Mouse (Mus musculus): Measurements from ENCODE around the gene Def6.
A peak's percentile ranks its signal among the peaks of the same experiment; 100 is the strongest.

GRCm38 (mm10) chr17:28213236-28213635 lies 5.7 kb downstream of the Def6 start:
- TF ChIP-seq CTCF (IDR thresholded peaks at IDR 0.05; ENCODE audit: control insufficient read depth, insufficient read depth, insufficient replicate concordance, low read depth, low read length) (peak; percentile 88; the same call in 1 of the 2 replicates), POLR2A (IDR thresholded peaks at IDR 0.05; ENCODE audit: control insufficient read depth, low read depth, low read length) (no peak)

Data from testis, adult 2 months (tissue).